Mouse (Mus musculus) kidney, adult 9 months (tissue): ENCODE data around the gene Parva.

Experiments used
- DNase-seq: peaks from one replicate; pipeline ENCODE4 v3.0.0; 2022

Parva gene

DNA sequence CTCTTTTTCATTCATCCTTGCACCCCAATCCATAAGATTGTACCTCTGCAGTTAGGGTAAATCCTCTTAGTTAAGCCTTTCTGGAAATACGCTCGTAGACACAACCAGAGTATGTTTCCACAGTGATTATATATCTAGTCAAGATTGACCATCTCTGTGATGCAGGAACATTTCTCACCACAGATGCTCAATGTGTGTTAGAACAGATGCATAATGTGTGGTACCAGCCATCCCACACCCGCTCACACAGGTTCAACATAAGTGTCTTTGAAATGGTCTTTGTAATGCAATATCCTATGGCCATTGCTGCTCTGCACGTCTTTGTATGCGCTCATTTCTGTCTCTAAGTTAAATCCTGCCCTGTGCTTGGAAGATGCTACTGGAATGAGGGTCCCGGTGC, 98.2 kb downstream of the Parva start:
- DNase-seq: no peak

DNA sequence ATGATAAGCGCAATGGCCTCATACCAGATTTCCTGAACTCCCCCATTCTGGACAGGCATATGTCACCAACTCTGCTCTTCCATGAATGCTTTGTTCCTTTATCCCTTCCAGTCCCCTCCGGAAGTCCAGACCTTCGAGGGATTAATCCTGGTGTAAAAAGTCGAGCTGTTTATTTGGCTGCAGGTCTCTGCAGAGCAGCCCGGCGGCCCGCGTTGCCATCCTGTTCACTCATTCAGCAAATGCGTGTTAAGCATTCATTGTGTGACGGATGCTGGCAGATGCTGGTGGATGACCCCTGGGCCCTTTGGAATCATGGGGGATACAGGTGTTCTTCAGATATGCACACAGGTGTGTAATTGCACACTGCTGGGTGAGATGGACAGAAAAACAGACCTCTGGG, 98.9 kb downstream of the Parva start:
- DNase-seq: no peak

DNA sequence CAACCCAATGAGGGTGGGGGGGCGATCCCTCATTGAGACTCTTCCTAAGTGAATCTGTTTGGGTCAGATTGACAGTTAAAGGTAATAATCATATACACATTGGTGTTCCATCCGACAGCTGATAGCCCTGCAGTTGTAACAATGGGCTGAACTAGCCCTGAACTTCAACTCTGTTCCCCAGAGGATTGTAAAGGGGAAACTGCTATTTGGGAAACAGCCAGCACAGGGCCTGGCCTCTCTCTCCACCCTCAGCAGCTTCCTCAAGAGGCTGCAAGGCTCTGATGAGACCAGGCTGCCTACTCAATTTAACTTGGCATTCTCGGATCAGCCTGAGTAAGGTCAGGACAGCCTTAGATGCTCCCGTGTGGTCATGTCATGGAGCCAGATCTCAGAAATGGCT, 99.9 kb downstream of the Parva start:
- peak; percentile 57 for DNase-seq

DNA sequence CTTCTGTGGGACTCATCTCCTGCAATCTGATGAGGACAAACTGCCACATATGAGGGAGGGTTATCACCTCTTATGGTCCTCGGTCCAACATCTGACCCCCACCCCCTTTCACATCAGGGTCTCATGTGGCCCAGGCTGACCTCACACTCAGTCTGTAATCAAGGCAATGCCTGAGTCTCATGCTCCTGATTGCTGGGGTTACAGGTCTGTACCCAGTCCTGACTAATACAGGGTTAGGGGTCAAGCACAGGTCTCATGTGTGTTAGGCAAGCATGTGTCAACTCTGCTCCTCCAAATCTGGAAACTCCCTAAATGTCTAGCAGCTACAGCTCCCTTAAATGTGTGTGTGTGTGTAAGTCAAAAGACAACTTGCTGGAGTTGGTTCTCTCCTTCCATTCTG, 100.8 kb downstream of the Parva start:
- no peak for DNase-seq

DNA sequence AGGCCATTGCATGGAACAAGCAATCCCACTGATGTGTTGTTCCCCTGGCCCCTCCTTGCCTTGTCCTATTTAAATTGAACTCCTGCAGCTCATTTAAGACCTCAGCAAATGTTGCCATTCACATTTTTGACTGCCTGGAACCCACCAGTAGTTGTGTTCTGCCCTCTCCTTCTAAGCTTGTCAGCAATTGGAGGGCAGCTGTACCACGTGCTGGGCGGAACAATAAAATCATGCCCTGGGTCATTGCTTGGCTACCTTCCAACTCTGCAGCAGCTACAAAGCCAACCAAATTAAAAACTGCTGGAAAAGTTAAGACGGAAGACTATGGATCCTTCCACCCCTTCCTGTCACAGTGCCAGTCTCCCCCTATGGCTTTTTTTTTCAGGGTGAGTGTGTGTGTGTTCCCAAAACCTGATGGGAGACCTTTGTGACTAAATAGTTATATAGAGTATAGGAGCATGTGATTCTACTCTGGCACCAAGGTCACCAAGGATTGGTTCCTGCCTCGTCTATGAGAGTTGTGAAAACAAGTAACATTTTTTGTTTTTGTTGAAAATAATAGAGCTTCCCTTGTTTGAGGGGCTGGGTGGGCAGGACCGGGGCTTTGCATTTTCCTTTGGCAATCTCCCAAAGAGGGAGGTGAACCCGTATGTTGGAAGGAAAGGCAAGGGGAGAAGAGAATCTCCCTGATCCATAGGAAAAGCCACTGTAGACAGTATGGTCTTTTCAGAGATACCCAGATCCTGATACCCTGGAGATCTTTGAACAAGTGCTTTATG, 101.5 kb downstream of the Parva start:
- peak; percentile 60 for DNase-seq

DNA sequence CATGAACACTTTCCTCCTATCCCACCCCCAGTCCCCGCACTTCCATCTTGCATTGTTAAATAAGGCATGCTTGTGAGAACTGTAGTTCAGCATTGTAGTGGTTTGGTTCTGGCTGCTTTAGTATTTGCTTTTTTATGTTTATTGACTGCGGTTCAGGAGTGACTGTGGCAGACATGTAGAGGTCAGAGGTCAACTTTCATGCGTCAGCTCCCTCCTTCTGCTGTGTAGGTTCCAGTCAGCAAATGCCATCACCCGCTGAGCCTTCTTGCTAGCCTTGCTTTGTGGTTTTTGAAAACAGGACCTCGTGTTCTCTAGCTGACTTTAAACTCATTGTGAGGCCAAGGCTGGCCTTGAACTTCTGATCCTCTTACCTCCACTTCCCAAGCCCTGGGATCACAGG, 103.6 kb downstream of the Parva start:
- DNase-seq: no peak

DNA sequence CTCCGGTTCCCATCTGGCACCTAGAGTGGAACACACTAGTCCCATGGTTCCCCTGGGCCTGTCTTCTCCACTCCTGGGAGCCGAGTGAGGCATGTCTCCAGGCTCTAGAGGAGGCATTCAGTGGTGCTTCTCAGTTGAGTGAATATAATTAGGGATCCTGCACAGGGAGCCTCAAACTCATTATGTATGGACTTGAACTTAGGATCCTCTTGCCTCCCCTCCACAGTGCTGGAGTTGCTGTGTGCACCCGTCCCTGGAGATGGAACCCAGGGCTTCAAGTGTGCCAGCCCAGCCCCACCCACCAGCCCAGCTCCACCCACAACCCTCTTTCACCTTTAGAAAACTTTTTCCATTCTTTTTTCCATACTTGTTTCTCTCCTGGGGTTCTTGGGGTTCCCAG, 106.8 kb downstream of the Parva start:
- no peak for DNase-seq

DNA sequence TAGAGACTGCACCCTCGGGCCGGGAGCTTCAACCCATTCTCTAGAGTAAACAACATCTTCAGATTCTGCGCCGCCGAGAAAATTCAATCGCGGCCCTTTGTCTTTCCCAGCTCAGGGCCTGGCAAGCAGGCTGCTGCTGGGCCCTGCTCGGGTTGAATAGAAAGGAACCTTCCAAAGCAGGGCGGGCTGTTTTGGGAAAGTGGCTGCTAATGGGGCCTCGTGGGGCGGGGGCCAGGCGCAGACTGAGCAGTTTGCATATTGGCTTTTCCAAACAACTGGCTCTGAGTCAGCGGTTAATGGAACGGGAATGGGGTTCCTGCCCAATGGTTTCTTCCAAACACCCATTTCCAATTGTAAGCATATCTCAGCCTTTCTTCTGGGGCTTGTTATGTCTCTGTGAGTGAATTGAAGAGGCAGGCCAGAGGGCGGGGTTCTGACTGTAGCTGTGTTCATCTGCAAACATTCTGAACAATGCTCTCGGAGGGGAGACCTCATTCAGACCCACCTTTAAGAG, 108.2 kb downstream of the Parva start:
- no peak for DNase-seq

DNA sequence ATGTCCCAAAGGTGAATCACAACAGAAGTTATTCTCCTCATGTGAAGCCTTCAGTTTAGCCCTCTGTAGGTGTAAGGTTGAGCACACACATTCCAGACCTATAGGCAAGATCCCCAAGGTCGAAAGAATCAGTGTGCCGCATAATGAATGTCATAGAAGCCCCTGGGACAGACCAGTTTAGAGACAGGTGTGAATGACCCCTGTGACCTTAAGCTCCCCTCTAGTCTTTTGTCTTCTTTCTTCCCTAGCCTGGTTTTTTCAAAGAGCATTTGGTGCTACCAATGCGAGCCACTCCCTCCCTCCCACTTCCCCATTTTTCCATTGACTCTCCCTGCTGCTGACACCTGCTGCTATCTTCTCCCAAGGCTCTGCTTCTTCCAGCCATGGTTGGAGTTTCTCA, 121.8 kb downstream of the Parva start:
- DNase-seq: no peak

DNA sequence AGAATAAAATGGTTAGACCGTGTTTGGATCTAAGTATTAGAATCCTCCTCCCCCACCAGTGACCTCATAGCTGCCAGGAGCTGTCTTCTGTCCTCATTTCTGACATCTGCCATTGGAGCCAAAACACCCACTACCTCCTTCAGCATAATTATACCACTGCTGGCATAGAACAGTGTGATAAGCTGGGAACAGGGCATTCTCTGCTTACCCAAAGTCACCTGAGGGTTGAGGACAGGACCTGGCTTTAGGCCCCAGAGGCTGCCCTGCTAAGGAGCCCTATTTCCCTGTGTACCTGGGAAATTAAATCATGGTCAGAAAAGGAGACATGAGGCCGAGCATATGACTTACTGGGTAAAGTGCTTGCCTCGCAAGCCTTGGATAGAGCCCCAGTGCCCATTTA, 134.2 kb downstream of the Parva start:
- no peak for DNase-seq

DNA sequence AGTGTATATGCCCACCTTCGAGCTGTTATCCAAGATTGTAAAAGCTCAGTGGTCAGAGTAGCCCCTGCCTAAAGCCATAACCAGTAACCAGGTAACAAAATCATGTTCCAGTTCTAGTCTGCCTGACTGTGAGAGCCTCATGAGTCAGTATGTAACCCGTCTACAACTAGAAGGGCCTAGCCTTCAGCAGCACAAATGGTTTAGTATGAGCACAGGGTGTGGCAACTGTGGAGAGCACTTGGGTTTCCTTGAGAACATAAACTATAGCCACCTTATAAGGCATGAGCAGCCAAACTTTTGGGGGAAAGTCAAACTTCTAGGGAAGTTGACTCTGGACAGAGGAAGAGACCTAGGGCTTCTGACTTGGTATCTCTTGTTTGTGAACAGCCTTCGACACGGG, 139.7 kb downstream of the Parva start:
- DNase-seq: no peak

DNA sequence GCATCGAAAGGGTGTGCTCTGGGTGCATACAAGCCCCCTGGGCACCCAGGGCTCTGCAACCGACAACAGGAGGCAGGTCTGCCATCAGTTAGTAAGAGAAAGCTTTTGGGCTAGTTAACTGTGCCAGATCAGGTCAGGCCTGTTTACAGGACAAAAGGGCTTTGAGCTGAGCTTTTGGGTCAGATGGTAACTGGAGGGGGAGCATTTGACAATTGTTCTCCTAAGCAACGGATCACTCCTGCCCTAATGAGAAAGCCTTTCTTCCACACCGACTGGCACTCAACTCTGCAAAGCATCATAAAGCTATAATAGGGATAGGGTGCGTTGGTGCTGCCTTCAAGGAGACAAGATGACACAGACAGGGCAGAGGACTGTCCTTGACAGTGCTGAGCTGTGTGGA, 141.7 kb downstream of the Parva start:
- no peak for DNase-seq

DNA sequence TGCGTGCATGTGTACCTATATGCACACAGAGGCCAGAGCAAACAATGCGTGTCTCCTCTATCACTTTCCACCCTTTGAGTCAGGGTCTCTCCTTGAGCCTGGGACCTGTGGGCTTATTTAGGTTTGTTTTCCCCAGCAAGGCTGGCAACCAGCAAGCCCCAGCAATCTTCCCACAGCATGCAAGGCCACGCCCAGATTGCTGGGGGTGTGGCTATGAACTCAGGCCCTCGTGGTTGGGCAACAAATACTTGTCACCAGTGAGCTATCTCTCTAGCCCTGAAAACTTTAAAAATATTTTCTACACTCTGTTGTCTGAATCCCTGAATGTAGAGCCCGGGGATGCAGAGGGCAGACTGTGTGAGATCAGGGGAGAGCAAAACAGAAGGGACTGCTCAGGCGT, 154.3 kb downstream of the Parva start:
- DNase-seq: no peak

DNA sequence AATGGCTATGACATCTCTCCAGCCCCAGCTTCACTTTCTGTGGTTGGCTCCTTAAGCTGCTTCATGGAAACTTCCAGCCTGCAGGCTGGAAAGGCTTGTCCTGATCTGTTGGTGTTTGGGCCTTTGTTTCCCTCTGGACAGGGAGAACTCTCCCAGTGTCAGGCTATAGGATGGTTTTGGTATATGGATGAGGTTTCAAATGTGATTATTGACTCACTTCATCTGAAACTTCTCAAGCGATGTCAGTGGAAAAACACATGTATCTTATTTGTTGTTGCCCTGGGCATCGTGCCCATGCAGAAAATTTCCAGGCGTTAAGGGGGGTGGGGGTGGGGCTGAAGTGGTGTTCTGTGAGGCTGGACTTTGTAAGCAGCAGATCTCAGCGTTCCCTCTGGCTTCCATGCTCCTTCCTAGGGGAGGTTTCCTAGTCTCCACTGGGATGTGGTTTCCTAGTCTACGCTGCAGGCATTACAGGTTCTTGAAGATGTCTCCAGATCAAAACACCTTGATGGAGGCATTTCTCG, 155.6 kb downstream of the Parva start:
- DNase-seq: no peak

DNA sequence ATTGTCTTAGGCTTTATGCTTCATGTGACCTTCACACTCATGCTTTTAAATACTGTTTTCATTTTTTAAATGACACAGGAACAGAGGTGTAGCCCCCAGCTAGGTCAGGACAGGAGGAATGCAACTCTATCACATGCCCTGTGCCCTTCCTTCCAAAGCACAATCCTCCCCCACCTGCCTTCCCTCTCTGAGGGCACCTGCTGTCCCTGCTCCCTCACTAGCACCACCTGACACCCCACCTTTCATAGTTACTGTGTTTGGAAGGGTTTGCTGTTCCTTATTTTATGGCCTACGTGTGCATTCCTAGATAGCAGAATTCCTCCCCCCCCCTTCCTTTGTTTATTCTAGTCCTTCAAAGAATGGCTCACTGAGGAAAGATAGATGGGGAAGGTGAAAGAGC, 160.1 kb downstream of the Parva start:
- no peak for DNase-seq

DNA sequence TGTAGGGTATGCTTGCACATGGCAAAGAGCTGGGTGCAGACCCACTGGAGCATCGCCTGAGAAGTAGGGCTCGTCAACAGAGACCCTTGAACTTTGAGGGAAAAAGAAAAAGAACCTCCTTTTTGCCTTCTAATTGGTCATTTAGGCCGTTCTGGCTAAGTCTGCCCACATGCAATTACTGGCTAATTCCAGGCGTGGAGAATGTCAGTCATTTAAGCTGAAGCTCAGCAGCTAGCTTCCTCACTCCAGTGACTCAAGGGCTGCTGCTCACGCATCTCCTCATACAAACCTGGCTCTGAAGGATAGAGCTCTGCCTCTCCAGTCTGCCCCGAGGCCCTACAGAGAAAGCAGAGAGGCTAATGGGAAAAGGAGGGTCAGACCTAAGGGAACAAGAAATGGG, 162.2 kb downstream of the Parva start:
- no peak for DNase-seq

DNA sequence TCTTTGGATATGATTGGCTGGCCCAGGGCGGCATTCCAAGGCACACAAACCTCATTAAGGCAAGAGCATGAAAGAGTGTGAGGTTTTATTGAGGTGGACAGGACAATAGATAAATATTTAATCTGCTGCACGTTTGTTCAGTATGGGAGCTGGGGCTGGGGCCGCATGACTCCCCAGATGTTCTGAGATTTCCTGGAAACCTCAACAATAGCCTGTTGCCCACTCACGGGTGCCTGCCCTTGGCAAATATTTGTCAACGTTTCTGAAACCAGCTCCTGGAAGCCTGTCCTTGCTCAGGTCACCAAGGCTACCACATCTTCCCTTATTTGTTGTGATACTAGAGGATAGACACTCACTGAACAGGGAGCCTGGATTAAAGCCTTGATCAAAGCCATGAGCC, 166.3 kb downstream of the Parva start:
- no peak for DNase-seq

DNA sequence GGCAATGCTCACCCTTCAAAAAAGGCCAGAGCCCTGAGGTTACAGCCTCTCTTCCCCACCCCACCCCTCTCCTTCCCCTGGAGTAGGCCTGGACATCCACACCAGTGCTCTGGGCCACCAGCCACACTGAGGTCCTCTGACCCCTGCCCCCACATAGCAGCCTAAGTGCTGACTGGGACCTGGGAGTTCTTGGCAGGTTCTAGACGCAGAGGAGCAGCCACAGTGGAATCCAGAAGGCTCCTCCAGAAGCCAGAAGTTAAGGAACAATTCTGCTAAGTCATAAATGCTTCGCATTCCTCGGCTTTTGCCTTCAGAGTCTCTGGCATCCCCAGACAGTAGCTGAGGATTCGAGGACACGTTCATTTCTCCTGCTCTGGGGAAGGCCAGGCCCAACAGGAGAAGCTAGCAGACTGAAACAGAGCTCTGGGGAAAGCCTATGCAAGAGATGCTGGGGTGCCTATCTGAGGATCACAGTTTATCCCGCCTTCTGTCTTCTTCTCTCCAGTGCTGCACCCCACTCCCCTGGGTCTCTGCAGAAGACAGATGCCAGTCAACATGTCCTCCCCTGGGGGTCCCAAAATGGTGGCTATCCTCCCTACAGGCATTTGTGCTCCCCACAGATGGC, 168.0 kb downstream of the Parva start:
- DNase-seq: peak; percentile 37

DNA sequence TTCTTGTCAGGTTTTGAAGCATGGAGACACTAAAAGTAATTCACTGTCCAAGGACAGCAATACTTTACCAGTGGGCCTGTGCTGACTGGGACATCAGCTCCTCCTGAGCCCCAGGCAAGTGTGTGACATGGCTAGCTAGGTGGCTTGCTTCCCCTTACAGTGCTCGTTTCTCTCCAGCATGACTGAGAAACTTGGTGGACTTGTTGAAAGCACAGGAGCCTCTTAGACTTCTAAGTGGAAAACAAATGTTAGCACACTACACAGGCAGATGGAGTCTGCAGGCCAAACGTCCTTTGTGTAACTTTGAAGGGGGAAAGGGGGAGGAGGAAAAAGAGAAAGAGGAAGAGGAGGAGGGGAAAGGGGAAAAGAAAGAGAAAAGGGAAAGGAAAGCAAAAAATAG, 172.3 kb downstream of the Parva start:
- no peak for DNase-seq

DNA sequence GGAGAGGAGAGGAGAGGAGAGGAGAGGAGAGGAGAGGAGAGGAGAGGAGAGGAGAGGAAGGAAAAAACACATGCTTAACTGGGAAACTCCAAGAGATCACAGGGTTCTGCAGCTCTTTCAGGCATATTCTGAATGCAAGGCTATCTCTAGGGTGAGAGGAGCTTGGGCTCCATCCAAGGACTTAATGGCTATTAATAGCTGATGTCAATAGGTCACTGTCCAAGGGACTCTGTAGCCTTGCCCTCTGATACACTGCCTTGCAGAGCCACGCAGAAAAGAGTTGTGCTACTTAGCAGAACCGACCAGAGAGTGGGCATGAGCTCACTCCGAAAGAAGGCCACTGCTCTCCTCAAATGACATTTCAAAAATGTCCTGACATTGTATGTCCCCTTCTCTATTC, 172.9 kb downstream of the Parva start:
- peak; percentile 65 for DNase-seq

DNA sequence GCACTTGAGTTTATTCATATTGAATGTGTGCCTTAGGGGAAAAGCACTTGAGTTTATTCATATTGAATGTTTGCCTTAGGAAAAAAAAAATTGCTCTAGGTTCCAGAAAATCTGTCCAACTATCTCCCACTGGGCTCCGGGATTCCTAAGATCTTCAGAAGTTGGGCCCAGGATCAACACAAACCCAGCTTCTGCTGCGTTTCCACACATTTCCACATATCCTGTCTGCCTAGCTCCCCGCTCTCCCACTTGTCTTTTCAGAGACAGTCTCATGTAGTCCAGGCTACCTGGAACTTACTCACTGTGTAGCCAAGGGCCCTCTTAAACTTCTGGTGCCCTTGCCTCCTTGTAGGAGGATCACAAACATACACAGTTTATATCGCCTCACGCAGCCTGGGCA, 175.7 kb downstream of the Parva start:
- DNase-seq: no peak

DNA sequence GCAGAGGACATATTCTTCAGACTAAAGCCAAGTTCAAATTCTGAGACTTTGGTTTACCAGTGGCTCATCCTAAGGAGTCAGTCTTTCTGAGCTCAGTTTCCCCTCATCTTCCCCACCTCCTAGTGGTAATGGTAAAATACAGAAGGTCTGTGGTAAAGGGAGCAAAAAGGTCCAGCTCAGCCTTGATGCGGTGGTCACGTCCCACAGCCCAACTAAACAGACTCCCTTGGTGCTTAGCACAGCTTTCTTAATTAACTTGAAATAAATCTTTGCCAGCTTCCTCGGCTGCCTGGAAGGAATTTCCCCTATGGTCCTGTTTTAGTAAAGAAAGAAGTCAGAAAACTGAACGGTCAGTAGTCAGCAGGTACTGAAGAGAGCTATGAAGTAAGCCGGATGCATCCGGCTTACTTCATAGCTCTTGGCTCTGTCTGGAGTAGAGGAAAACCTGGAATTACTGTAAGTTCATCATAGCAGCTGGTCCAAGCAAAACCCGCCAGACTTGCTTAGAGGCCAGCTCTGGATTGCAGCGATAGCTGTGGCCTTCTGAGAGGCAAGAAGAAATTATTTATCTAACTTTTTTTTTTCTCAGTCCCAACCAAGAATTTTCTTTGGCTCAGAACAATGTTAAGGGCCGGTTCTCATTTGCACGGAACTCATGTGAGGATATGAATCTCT, 176.3 kb downstream of the Parva start:
- DNase-seq: peak; percentile 40

DNA sequence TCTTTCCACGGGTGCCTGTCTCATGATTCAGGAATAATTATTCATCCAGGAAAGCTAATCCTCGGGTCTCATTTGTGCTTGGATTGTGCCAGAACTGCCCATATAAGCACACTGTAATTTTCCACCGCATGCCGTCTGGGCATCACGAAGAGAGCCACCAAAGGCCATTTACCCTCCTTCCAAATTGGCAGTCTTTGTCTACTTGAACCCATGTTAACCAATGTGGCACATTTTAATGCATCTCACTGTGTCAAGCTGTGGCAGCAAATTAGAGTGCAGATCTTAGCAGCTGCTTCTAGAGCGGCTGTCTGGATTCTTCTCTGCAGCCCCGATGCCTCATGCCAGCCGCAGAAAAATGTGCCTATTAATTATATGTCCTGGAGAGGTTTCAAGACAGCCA, 176.9 kb downstream of the Parva start:
- DNase-seq: no peak
